Mouse (Mus musculus) CH12.LX (cell line): ENCODE data around the gene Itpr2. TPM values are rescaled to one million over a fixed set of nuclear protein-coding genes. Genes with fewer than 3 reads are reported as not detected.

Experiments used
- DNase-seq: peaks from one replicate; pipeline ENCODE4 v3.0.0-alpha.2; 2013; ENCODE audit errors: extremely low read depth
- H3K27ac ChIP-seq: 2 replicates; pipeline ENCODE4 v1.5.1; 2012; ENCODE audit warnings: low read depth, mild to moderate bottlenecking, control low read depth, moderate library complexity; ENCODE audit not compliant: insufficient read depth
- H3K27me3 ChIP-seq: replicated peaks from 2 replicates; pipeline ENCODE3; 2012; ENCODE audit warnings: inconsistent platforms
- H3K36me3 ChIP-seq, 2 experiments: replicated peaks in 1 of 2; 2 replicates each; pipeline versions ENCODE3 to v1.6.1; 2012; ENCODE audit warnings: inconsistent platforms in 1 of 2, low read length in 1 of 2, mild to moderate bottlenecking in 1 of 2, mixed read lengths in 1 of 2, moderate library complexity in 1 of 2; ENCODE audit not compliant: control insufficient read depth in 1 of 2, insufficient read depth in 1 of 2
- H3K4me1 ChIP-seq, 2 experiments: 2 replicates each; pipeline ENCODE4 v1.6.1; 2012; ENCODE audit warnings: inconsistent platforms in 1 of 2, moderate library complexity in 1 of 2; ENCODE audit not compliant: insufficient read depth in 2 of 2, control insufficient read depth in 1 of 2
- H3K4me2 ChIP-seq: 2 replicates; pipeline ENCODE4 v1.6.1; 2012; ENCODE audit warnings: low read depth, mild to moderate bottlenecking, control low read depth; ENCODE audit not compliant: poor library complexity, insufficient read depth, severe bottlenecking
- H3K4me3 ChIP-seq, 3 experiments: fragments of 150-350 bp in 1 of 3; sonication (generic) in 1 of 3; replicated peaks in 1 of 3; 2 replicates each; pipeline versions ENCODE3 to v1.5.1; 2011 to 2012; ENCODE audit warnings: low read depth in 2 of 3, low read length in 2 of 3, mild to moderate bottlenecking in 2 of 3, moderate library complexity in 2 of 3, control low read depth in 1 of 3, improper control_type of control experiment in 1 of 3, inconsistent platforms in 1 of 3, mixed read lengths in 1 of 3; ENCODE audit not compliant: poor library complexity in 1 of 3
- H3K79me2 ChIP-seq: replicated peaks from 2 replicates; pipeline ENCODE4 v1.6.1; 2012; ENCODE audit warnings: mild to moderate bottlenecking, moderate library complexity; ENCODE audit not compliant: control insufficient read depth, poor library complexity, insufficient read depth, severe bottlenecking; ENCODE audit errors: extremely low read depth
- H3K9ac ChIP-seq: 2 replicates; pipeline ENCODE4 v1.6.1; 2012; ENCODE audit warnings: low read depth, mild to moderate bottlenecking, control low read depth, moderate library complexity; ENCODE audit not compliant: insufficient read depth
- H3K9me3 ChIP-seq: replicated peaks from 2 replicates; pipeline ENCODE3; 2012; ENCODE audit warnings: low read length, inconsistent platforms, mixed read lengths
- BHLHE40 ChIP-seq: IDR thresholded peaks from 2 replicates; pipeline ENCODE4 v1.6.1; 2011; ENCODE audit warnings: mild to moderate bottlenecking, low read depth, low read length, improper control_type of control experiment
- CHD2 ChIP-seq: IDR thresholded peaks from 2 replicates; pipeline ENCODE4 v1.6.1; 2011; ENCODE audit warnings: low read length, improper control_type of control experiment
- CTCF ChIP-seq, 2 experiments: IDR thresholded peaks in 1 of 2; conservative IDR thresholded peaks in 1 of 2; 2 replicates each; pipeline ENCODE4 v1.5.1; 2011 to 2012; ENCODE audit warnings: low read depth in 2 of 2, low read length in 2 of 2, improper control_type of control experiment in 1 of 2, inconsistent platforms in 1 of 2, mild to moderate bottlenecking in 1 of 2, moderate library complexity in 1 of 2
- E2F4 ChIP-seq: IDR thresholded peaks from 2 replicates; pipeline ENCODE4 v1.6.1; 2011; ENCODE audit warnings: low read depth, low read length, improper control_type of control experiment; ENCODE audit not compliant: insufficient replicate concordance
- ELF1 ChIP-seq: IDR thresholded peaks from 2 replicates; pipeline ENCODE4 v1.6.1; 2014; ENCODE audit warnings: low read depth, mild to moderate bottlenecking, inconsistent platforms, low read length, improper control_type of control experiment
- EP300 ChIP-seq: IDR thresholded peaks from 2 replicates; pipeline ENCODE4 v1.6.1; 2011; ENCODE audit warnings: low read length, improper control_type of control experiment
- ETS1 ChIP-seq: conservative IDR thresholded peaks from 2 replicates; pipeline ENCODE4 v1.6.1; 2012; ENCODE audit warnings: low read depth, mild to moderate bottlenecking, inconsistent platforms, low read length, improper control_type of control experiment, moderate library complexity
- IRF4 ChIP-seq: IDR thresholded peaks from 2 replicates; pipeline ENCODE4 v1.6.1; 2014; ENCODE audit warnings: low read depth, mild to moderate bottlenecking, inconsistent platforms, low read length, improper control_type of control experiment
- MAFK ChIP-seq: IDR thresholded peaks from 2 replicates; pipeline ENCODE4 v1.6.1; 2011; ENCODE audit warnings: low read length, improper control_type of control experiment; ENCODE audit not compliant: insufficient replicate concordance
- MAX ChIP-seq: IDR thresholded peaks from 2 replicates; pipeline ENCODE4 v1.6.1; 2011; ENCODE audit warnings: low read length, improper control_type of control experiment
- MYC ChIP-seq: IDR thresholded peaks from 2 replicates; pipeline ENCODE4 v1.6.1; 2011; ENCODE audit warnings: low read depth, mild to moderate bottlenecking, improper control_type of control experiment, low read length
- NELFE ChIP-seq: IDR thresholded peaks from 2 replicates; pipeline ENCODE4 v1.6.1; 2011; ENCODE audit warnings: low read depth, low read length, improper control_type of control experiment
- NRF1 ChIP-seq: IDR thresholded peaks from 2 replicates; pipeline ENCODE4 v1.6.1; 2014; ENCODE audit warnings: low read depth, mild to moderate bottlenecking, inconsistent platforms, low read length, improper control_type of control experiment, moderate library complexity
- PAX5 ChIP-seq: IDR thresholded peaks from 2 replicates; pipeline ENCODE4 v1.6.1; 2012; ENCODE audit warnings: low read length, inconsistent platforms, mixed read lengths
- POLR2A ChIP-seq: IDR thresholded peaks from 2 replicates; pipeline ENCODE4 v1.6.1; 2011; ENCODE audit warnings: low read depth, mild to moderate bottlenecking, improper control_type of control experiment, low read length
- POLR2AphosphoS2 ChIP-seq: IDR thresholded peaks from 2 replicates; pipeline ENCODE4 v1.6.1; 2011; ENCODE audit warnings: low read depth, low read length, improper control_type of control experiment
- RAD21 ChIP-seq: IDR thresholded peaks from 2 replicates; pipeline ENCODE4 v1.6.1; 2011; ENCODE audit warnings: low read depth, mild to moderate bottlenecking, low read length, improper control_type of control experiment, moderate library complexity
- RCOR1 ChIP-seq: conservative IDR thresholded peaks from 2 replicates; pipeline ENCODE4 v1.6.1; 2012; ENCODE audit warnings: low read depth, mild to moderate bottlenecking, inconsistent platforms, low read length, improper control_type of control experiment
- SIN3A ChIP-seq: IDR thresholded peaks from 2 replicates; pipeline ENCODE4 v1.6.1; 2012; ENCODE audit warnings: low read length, improper control_type of control experiment, inconsistent platforms
- SMC3 ChIP-seq: IDR thresholded peaks from 2 replicates; pipeline ENCODE4 v1.6.1; 2011; ENCODE audit warnings: low read depth, low read length, improper control_type of control experiment
- TBP ChIP-seq: conservative IDR thresholded peaks from 2 replicates; pipeline ENCODE4 v1.6.1; 2011; ENCODE audit warnings: low read depth, low read length, improper control_type of control experiment
- TCF12 ChIP-seq: IDR thresholded peaks from 2 replicates; pipeline ENCODE4 v1.6.1; 2014; ENCODE audit warnings: low read depth, mild to moderate bottlenecking, inconsistent platforms, low read length, improper control_type of control experiment
- USF1 ChIP-seq: IDR thresholded peaks from 2 replicates; pipeline ENCODE4 v1.6.1; 2014; ENCODE audit warnings: low read depth, mild to moderate bottlenecking, inconsistent platforms, low read length, improper control_type of control experiment
- USF2 ChIP-seq: conservative IDR thresholded peaks from 2 replicates; pipeline ENCODE4 v1.6.1; 2011; ENCODE audit warnings: low read depth, low read length, improper control_type of control experiment
- ZC3H11A ChIP-seq: IDR thresholded peaks from 2 replicates; pipeline ENCODE4 v1.6.1; 2012; ENCODE audit warnings: low read depth, mild to moderate bottlenecking, inconsistent platforms, low read length, improper control_type of control experiment
- ZMIZ1 ChIP-seq: IDR thresholded peaks from 2 replicates; pipeline ENCODE4 v1.6.1; 2012; ENCODE audit warnings: low read depth, mild to moderate bottlenecking, inconsistent platforms, low read length, improper control_type of control experiment
- dilution Hi-C: fragments of 300-500 bp; cut with MboI; formaldehyde crosslinking; loops from 2 replicates; pipeline ENCODE4 v1.14.3; 2020; ENCODE audit warnings: low sequenced_read_pairs; ENCODE audit not compliant: extremely low pct_unique_long_range_greater_than_20kb, extremely low pct_ligation_motif_present
- in situ Hi-C: fragments of 300-500 bp; cut with MboI; formaldehyde crosslinking; loops from 3 replicates; pipeline ENCODE4 v1.14.3; 2019; ENCODE audit warnings: low sequenced_read_pairs, low pct_ligation_motif_present, low pct_unique_long_range_greater_than_20kb, mixed read lengths
- polyA plus RNA-seq: library from polyadenylated mRNA; unstranded; fragments of >175 nt; gene quantifications from 2 replicates; pipeline ENCODE4 v1.2.1, GENCODE M21; 2012; ENCODE audit warnings: low read depth; ENCODE audit not compliant: insufficient read length
- total RNA-seq, 2 experiments: library from RNA; depleted of rRNA; stranded (reverse); fragments of 300-350 nt in 1 of 2; fragments of >200 nt in 1 of 2; gene quantifications; 2 replicates each; pipeline ENCODE4 v1.2.3; 2012 to 2014

Itpr2 gene
- total and polyA plus RNA-seq, 3 experiments = 3.5 to 8.9 (median 4.4) TPM

GRCm38 (mm10) chr6:146530769-146531168, 28.7 kb upstream of the Itpr2 start:
- Histone ChIP-seq H3K4me2 (no peak overlapping the region), H3K4me1 (peaks cover 11 to 27% of the 10 kb centered on the region in 2 experiments), H3K27me3 (peaks cover 3% of the 10 kb centered on the region), H3K79me2 (no peaks in the 10 kb centered on the region), H3K9me3 (no peaks in the 10 kb centered on the region), H3K4me3 (no peak overlapping the region), H3K9ac (no peak overlapping the region), H3K27ac (no peak overlapping the region), H3K36me3 (no peaks in the 10 kb centered on the region)
- DNase-seq = no peak
- no peak for TF ChIP-seq E2F4
- TF ChIP-seq CHD2 = no peak
- TF ChIP-seq RAD21 = no peak
- TF ChIP-seq TCF12 = no peak
- TF ChIP-seq MAFK = no peak
- no peak for TF ChIP-seq USF2
- no peak for TF ChIP-seq ETS1
- TF ChIP-seq USF1 = no peak
- TF ChIP-seq BHLHE40 = no peak
- no peak for TF ChIP-seq PAX5
- TF ChIP-seq SMC3 = no peak
- no peak for TF ChIP-seq ELF1
- TF ChIP-seq ZC3H11A = no peak
- TF ChIP-seq ZMIZ1 = no peak
- no peak for TF ChIP-seq TBP
- TF ChIP-seq MAX = no peak
- in situ Hi-C loops = no loop called here
- dilution Hi-C loops = no loop called here

- Histone ChIP-seq H3K9ac (no peak overlapping the region), H3K4me2 (no peak overlapping the region; the same call in 1 of the 2 replicates), H3K4me3 (no peak overlapping the region), H3K79me2 (no peaks in the 10 kb centered on the region), H3K4me1 (peaks cover 11 to 27% of the 10 kb centered on the region in 2 experiments), H3K9me3 (no peaks in the 10 kb centered on the region), H3K27me3 (peaks cover 3% of the 10 kb centered on the region), H3K36me3 (no peaks in the 10 kb centered on the region), H3K27ac (no peak overlapping the region)
- DNase-seq = peak; percentile 68
- TF ChIP-seq IRF4 = peak; percentile 56
- peak; percentile 89 for TF ChIP-seq EP300
- peak; percentile 92 for TF ChIP-seq BHLHE40
- TF ChIP-seq MAFK = peak; percentile 78
- no peak for TF ChIP-seq SIN3A
- TF ChIP-seq RCOR1 = no peak
- TF ChIP-seq POLR2AphosphoS2 = no peak
- no peak for TF ChIP-seq ELF1
- peak; percentile 54 for TF ChIP-seq TCF12
- peak; percentile 71; the same call in 1 of the 2 replicates for TF ChIP-seq MAX
- TF ChIP-seq NELFE = no peak
- TF ChIP-seq RAD21 = no peak; the same call in 1 of the 2 replicates
- no peak for TF ChIP-seq CTCF (conservative IDR thresholded peaks at IDR 0.05 in 1 of 2, IDR thresholded peaks at IDR 0.05 in 1 of 2; ENCODE audit: low read depth in 2 of 2, low read length in 2 of 2)
- TF ChIP-seq ETS1 = peak; percentile 68
- TF ChIP-seq POLR2A = no peak
- no peak for TF ChIP-seq NRF1
- TF ChIP-seq MYC = peak; percentile 60
- dilution Hi-C loops (no loop called here), in situ Hi-C loops (no loop called here)
Measured at GRCm38 (mm10) chr6:146530363-146530762, 28.3 kb upstream of the Itpr2 start.
